Mouse (Mus musculus) midbrain, embryonic 14.5 days (tissue): ENCODE measurements at regions not wholly inside any gene's neighbourhood (a gene's known extent, or its start where the extent isn't known, plus 50 kb on each side); places are given as distances from the start of the nearest gene placed in this dataset.

Experiments
- ATAC-seq: fragments of 200-750 bp; cut with Nextera tagmentation; 2 replicates; pipeline ENCODE4 v1.8.0; 2017; ENCODE audit warnings: moderate number of reproducible peaks, moderate library complexity; ENCODE audit not compliant: low FRiP score, low TSS enrichment
- DNase-seq: peaks from one replicate; pipeline ENCODE4 v3.0.0-alpha.2; 2015
- H3K27ac ChIP-seq: fragments of 300-500 bp; sonication (generic); replicated peaks from 2 replicates; pipeline ENCODE4 v1.5.1; 2014; ENCODE audit warnings: mild to moderate bottlenecking, low read depth, low read length, moderate library complexity
- H3K27me3 ChIP-seq: fragments of 300-500 bp; sonication (generic); 2 replicates; pipeline ENCODE4 v1.6.1; 2014; ENCODE audit warnings: low read length, control low read depth, mixed read lengths; ENCODE audit not compliant: control insufficient read depth, insufficient read depth
- H3K36me3 ChIP-seq: fragments of 300-500 bp; sonication (generic); 2 replicates; pipeline ENCODE4 v1.6.1; 2014; ENCODE audit warnings: low read length, control low read depth; ENCODE audit not compliant: control insufficient read depth, insufficient read depth
- H3K4me1 ChIP-seq: fragments of 300-500 bp; sonication (generic); 2 replicates; pipeline ENCODE4 v1.6.1; 2014; ENCODE audit warnings: mild to moderate bottlenecking, antibody characterized with exemption, low read length, control low read depth; ENCODE audit not compliant: control insufficient read depth, insufficient read depth
- H3K4me2 ChIP-seq: fragments of 300-500 bp; sonication (generic); 2 replicates; pipeline ENCODE4 v1.6.1; 2014; ENCODE audit warnings: mild to moderate bottlenecking, low read length, moderate library complexity
- H3K4me3 ChIP-seq: fragments of 300-500 bp; sonication (generic); replicated peaks from 2 replicates; pipeline ENCODE4 v1.5.1; 2014; ENCODE audit warnings: low read depth, low read length
- H3K9ac ChIP-seq: fragments of 300-500 bp; sonication (generic); replicated peaks from 2 replicates; pipeline ENCODE4 v1.6.1; 2014; ENCODE audit warnings: mild to moderate bottlenecking, low read length, moderate library complexity
- H3K9me3 ChIP-seq: fragments of 300-500 bp; sonication (generic); 2 replicates; pipeline ENCODE4 v1.6.1; 2016; ENCODE audit warnings: low read length, control low read depth, mixed read lengths; ENCODE audit not compliant: control insufficient read depth
- WGBS: fragments of 180-500 bp; shearing (Covaris S2); extraction: QIAGEN DNeasy Blood & Tissue Kit; methylation state at CpG from one replicate; pipeline ENCODE4 v1.1.7; 2014; 5-methylcytosine and 5-hydroxymethylcytosine counted together

DNA sequence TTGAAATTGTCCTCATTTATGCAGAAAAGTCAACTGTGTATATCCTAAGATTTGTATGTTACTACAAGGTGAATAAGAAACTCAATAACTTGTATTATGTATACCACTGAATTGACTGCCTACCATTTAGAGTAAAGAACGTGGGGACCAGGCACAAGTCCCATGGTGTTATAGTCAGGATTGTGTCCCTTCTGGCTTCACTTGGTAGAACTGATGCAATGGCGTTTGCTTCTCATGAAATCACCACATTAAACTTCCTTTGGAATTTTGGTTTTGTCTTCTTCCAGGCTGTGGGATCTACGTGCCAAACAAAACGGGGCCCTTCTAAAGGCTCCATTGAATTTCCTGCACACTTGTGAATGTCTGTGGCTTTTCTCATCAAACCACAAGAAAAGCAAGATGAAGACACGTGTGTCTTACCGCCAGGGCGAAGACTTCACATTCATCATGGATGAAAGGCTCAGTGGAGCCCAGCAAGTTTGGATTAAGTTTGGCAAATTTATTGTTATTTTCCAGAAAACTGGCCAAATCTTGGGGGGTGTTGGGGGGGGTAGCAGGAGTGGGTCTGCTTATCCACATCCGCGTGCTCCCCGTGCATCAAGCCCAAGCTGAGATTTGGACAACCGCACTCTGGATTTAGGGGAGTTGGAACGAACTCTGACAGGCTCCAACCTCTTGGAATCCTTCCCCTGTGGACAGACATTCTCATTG, 353.3 kb downstream of the Ankrd50 start:
- Histone ChIP-seq H3K4me3 (no peak overlapping the region), H3K4me2 (no peak overlapping the region), H3K9me3 (no peaks in the 10 kb centered on the region), H3K4me1 (no peaks in the 10 kb centered on the region), H3K9ac (no peak overlapping the region), H3K36me3 (no peaks in the 10 kb centered on the region), H3K27me3 (no peaks in the 10 kb centered on the region), H3K27ac (no peak overlapping the region)
- 92% methylated on average over 12 of the region's 12 CpGs for WGBS
- no peak for DNase-seq
- no peak for ATAC-seq

DNA sequence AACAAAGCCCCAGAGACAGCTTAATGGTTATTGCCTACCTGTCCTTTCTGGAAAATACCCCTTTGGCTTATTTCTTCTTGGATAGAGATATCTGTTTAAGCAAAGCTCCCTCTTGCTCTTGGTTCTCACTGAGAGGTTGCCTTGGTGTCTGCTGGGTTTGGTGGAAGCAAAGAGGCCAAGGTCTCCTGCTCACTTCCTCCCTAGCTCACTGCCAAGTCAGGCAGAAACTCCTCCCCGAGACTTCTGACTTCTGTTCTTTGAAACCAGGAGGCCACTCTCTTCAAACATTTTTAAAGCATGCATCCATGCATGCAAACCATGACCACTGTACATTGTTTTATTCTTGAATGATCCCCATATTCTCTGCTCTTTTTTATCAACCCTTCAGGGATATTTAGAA, 354.6 kb downstream of the Ankrd50 start:
- H3K9ac ChIP-seq, result no peak overlapping the region
- H3K9me3 ChIP-seq, result no peaks in the 10 kb centered on the region
- H3K36me3 ChIP-seq, result no peaks in the 10 kb centered on the region
- no peaks in the 10 kb centered on the region for H3K27me3 ChIP-seq
- ATAC-seq, result no peak
- no peak overlapping the region for H3K4me3 ChIP-seq
- DNase-seq, result no peak
- H3K4me1 ChIP-seq, result no peaks in the 10 kb centered on the region
- no peak overlapping the region for H3K4me2 ChIP-seq
- no peak overlapping the region for H3K27ac ChIP-seq
- 52% methylated on average over 1 of the region's 1 CpGs for WGBS

DNA sequence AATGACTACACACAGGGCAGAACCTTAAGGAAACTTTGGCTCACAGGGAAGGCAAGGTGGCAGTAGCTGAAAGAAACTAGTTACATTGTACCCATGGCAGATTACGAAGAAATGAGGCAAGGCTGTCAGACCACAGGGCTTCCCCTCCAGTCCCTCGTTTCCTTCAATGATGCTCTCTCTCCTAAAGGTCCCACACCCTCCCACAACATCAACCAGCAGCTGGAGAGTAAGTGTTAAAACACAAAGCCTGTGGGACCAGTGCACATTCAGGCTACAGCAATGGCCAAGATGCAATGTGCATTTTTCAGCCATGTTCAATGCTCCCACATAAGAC, 355.5 kb downstream of the Ankrd50 start:
- Histone ChIP-seq H3K27ac (no peak overlapping the region), H3K9ac (no peak overlapping the region), H3K4me1 (no peaks in the 10 kb centered on the region), H3K4me2 (no peak overlapping the region), H3K36me3 (no peaks in the 10 kb centered on the region), H3K4me3 (no peak overlapping the region), H3K27me3 (no peaks in the 10 kb centered on the region), H3K9me3 (no peaks in the 10 kb centered on the region)
- ATAC-seq (no peak), DNase-seq (no peak)
- 81% methylated on average over 2 of the region's 2 CpGs for WGBS

DNA sequence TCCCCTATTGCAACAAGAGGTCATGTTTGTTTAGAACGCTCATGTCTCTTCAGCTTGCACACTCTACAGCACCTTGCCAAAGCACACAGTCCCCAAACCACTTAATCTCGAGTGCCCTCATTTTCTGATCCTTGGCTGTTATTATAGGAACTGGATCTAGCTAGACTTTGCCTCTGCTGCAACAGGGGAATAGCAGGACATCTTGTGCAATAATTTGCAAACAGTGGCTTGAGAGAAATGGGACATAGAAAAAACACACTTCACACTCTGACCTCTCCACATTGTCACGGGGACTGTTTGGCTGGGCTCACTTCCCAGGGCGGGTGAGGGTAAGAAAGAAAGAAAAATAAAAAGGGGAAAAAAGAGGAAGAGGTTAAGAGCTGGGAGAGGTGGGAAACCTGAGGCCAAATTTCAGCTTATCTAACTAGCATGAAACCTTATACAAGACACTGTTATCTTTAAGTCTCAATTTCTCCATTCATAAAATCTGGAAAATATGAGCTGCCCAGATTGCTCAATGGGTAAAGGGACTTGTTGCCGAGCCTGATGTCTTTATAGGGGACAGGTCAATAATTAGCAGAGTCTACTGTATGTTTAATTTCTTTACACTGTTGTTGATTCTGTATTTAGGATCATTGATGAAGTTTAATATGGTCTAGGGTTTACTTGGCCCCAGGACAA, 356.0 kb downstream of the Ankrd50 start:
- H3K4me1 ChIP-seq, result no peaks in the 10 kb centered on the region
- no peak overlapping the region for H3K27ac ChIP-seq
- H3K27me3 ChIP-seq, result no peaks in the 10 kb centered on the region
- ATAC-seq, result no peak
- H3K36me3 ChIP-seq, result no peaks in the 10 kb centered on the region
- no peaks in the 10 kb centered on the region for H3K9me3 ChIP-seq
- no peak for DNase-seq
- H3K9ac ChIP-seq, result no peak overlapping the region
- H3K4me3 ChIP-seq, result no peak overlapping the region
- H3K4me2 ChIP-seq, result no peak overlapping the region
- 82% methylated on average over 5 of the region's 5 CpGs for WGBS

DNA sequence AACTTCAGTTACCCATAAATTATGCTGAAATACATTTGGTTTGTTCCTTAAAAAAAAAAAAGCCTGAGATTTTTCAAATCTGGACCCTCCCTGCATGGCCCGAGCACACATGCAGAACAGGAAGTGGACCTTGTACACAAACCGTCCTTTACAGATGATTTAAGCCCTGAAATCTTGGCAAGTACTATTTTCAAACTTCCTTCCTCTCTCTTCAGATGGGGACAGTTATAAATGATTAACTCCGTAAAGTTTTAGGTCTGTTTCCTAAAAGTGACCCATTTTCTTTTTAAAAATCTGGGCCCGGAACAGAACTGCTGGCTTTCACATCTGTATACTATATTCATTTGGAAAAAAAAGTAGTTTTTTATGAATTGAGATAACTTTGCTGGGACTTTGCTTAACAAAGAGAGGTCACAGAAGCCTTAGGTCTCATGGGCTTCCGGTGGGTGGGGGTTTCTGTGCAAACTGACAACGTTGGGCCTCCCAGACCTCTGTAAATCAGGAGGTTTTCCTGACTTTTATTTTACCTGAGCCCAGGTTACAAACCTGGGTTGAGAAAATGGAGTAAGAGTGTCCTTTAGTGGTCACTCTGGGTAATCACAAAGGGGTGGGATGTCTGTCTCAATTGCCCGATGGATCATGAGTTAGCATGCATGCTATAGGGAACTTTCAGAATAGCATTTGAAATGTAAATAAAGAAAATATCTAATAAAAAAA, 368.4 kb downstream of the Ankrd50 start:
- Histone ChIP-seq H3K4me2 (no peak overlapping the region), H3K4me3 (no peak overlapping the region), H3K36me3 (no peaks in the 10 kb centered on the region), H3K27me3 (no peaks in the 10 kb centered on the region), H3K9me3 (no peaks in the 10 kb centered on the region), H3K4me1 (no peaks in the 10 kb centered on the region), H3K27ac (no peak overlapping the region), H3K9ac (no peak overlapping the region)
- DNase-seq (peak; percentile 43), ATAC-seq (no peak)
- 77% methylated on average over 7 of the region's 7 CpGs for WGBS

DNA sequence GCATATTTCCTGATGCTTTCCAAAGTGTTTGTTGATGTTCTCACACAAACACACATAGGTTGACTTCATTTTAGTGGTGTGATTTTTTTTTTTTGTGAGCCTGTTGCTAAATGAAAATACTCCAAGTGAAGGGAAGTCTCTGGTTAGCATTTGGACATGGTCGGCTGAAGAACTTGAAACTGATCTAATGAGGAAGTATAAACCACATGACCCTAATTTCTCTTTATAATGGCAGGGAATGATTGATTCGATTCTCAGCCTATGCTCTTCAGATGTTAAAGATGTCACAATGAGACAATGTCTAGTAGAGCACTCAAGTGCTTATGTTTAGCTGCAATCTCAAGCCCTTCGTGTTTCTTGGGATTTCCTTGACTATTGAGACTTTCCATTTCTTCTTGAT, 372.1 kb downstream of the Ankrd50 start:
- WGBS, result 86% methylated on average over 3 of the region's 3 CpGs

DNA sequence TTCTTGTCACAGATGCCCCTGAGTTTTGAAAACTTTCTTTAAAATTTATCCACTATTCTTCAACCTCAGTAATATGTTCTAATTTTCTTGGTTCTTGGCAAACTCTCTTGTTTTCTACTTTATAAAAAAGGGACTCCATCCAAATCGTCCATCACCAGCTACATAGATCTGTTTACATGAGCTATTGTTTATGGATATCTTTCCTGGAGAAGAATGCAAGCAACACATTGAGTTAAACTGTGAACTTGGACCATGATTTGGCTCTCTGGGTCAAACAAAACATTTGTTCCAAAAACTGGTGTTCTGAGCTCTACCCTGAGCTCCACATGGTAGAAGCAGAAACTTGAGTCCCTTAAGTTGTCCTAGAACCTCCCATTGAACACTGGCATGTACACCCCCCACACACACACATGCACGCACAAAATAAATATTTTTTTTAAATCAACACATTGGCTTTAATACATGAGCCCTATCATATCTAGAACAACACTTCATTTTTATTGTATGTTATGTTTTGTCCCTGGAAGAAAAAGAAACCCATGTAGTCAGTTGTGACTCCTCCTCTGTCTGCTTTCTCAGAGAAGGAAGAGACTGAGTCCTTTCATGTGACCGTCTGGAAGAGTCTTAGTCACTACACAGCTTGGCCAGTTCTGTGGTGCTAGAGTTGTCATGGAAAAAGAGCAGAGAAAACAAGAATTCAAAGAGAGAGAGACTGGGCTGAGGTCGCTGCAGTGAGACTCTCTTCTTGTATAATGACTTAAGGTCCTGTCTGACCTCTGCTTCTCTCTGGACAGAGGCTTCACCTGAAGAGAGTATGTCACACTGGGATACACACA, 379.4 kb downstream of the Ankrd50 start:
- no peak overlapping the region for H3K27ac ChIP-seq
- H3K9ac ChIP-seq, result no peak overlapping the region
- H3K27me3 ChIP-seq, result no peaks in the 10 kb centered on the region
- DNase-seq (no peak), ATAC-seq (no peak)
- no peaks in the 10 kb centered on the region for H3K4me1 ChIP-seq
- 69% methylated on average over 4 of the region's 4 CpGs for WGBS
- no peak overlapping the region for H3K4me2 ChIP-seq
- H3K4me3 ChIP-seq, result no peak overlapping the region
- H3K9me3 ChIP-seq, result no peaks in the 10 kb centered on the region
- no peaks in the 10 kb centered on the region for H3K36me3 ChIP-seq

More for the DNA sequence above, 372.1 kb downstream of the Ankrd50 start:
- no peaks in the 10 kb centered on the region for H3K4me1 ChIP-seq
- no peak for DNase-seq
- no peak overlapping the region for H3K4me2 ChIP-seq
- no peak for ATAC-seq
- H3K9me3 ChIP-seq, result no peaks in the 10 kb centered on the region
- H3K27ac ChIP-seq, result no peak overlapping the region
- no peaks in the 10 kb centered on the region for H3K36me3 ChIP-seq
- no peak overlapping the region for H3K9ac ChIP-seq
- H3K27me3 ChIP-seq, result no peaks in the 10 kb centered on the region
- H3K4me3 ChIP-seq, result no peak overlapping the region

DNA sequence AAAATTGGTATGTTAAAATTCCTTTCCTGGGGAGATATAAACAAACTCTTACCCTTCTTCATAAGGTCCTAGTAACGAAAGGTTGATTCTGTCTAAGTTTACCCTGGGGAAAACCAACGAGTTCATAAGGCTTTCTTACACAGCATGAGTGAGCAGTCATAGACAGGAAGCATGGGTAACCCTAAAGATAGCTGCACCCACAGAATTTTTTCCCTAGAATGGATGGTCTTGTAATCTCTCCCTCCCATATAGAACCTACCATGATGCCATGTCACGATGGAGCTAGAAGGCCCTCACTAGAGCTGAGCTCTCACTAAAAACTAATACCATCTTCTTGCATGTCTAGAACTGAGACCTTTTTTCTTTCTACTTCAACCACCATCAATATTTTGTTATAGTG, 380.1 kb upstream of the Gm5148 start:
- no peak for DNase-seq
- Histone ChIP-seq H3K4me2 (no peak overlapping the region), H3K9ac (no peak overlapping the region), H3K4me3 (no peak overlapping the region), H3K4me1 (no peaks in the 10 kb centered on the region), H3K9me3 (no peaks in the 10 kb centered on the region), H3K27me3 (no peaks in the 10 kb centered on the region), H3K36me3 (no peaks in the 10 kb centered on the region), H3K27ac (no peak overlapping the region)
- ATAC-seq, result no peak
- WGBS, result 85% methylated on average over 3 of the region's 3 CpGs
